Mouse (Mus musculus) heart, postnatal 36 days (tissue): ENCODE results near the gene Aes. TPM values are rescaled to one million over a fixed set of nuclear protein-coding genes. Genes with fewer than 3 reads are reported as not detected.

Experiments
- DNase-seq, 2 experiments: peaks; one replicate each; pipeline ENCODE4 v3.0.0; 2021 to 2022
- intact Hi-C: fragments of 180-260 bp; cut with DNase I; formaldehyde crosslinking; loops from one replicate; pipeline ENCODE4 v1.15.1; 2025
- total RNA-seq, 2 experiments: library from RNA; stranded (reverse); gene quantifications; 2 replicates each; pipeline ENCODE4 v1.2.3; 2021

Gene Aes
- 1,000 to 10,000 TPM in 1 of 2 experiments, 100 to 1,000 TPM in 1; 977 to 1,076 TPM for total RNA-seq

- intact Hi-C loops = no loop called here
- DNase-seq = peak; percentile 86
Observed at GRCm38 (mm10) chr10:81559163-81559626, at the start of gene Aes. TSS of gene Aes (plus strand) at chr10:81559488.

- intact Hi-C loops = no loop called here
- DNase-seq = no peak
Observed at GRCm38 (mm10) chr10:81510246-81510810, 49.0 kb upstream of the Aes start.

- intact Hi-C loops = no loop called here
- DNase-seq = no peak
Observed at GRCm38 (mm10) chr10:81513798-81514197, 45.5 kb upstream of the Aes start.

- intact Hi-C loops = loop anchor here (5.0 kb wide), 1 partner anchor 85 kb away; the partner anchor contains the start of gene Tle6
- no peak for DNase-seq
Observed at GRCm38 (mm10) chr10:81517227-81517626, 42.1 kb upstream of the Aes start.

GRCm38 (mm10) chr10:81518546-81518945 lies 40.7 kb upstream of the Aes start:
- DNase-seq = peak; percentile 66 to 78
- intact Hi-C loops = loop anchor here (2.0 to 5.0 kb wide), 3 partner anchors 20 to 84 kb away; partner anchors contain the start of gene Tle6

- no peak for DNase-seq
- intact Hi-C loops = loop anchor here (2.0 to 5.0 kb wide), 3 partner anchors 19 to 83 kb away; partner anchors contain the start of gene Tle6
Observed at GRCm38 (mm10) chr10:81519227-81519977, 39.9 kb upstream of the Aes start.

- intact Hi-C loops = loop anchor here (2.0 to 5.0 kb wide), 3 partner anchors 19 to 82 kb away; partner anchors contain the start of gene Tle6
- no peak for DNase-seq
Observed at GRCm38 (mm10) chr10:81519978-81520365, 39.3 kb upstream of the Aes start.

- intact Hi-C loops = no loop called here
- no peak for DNase-seq
Observed at GRCm38 (mm10) chr10:81523142-81523541, 36.1 kb upstream of the Aes start.

- intact Hi-C loops = no loop called here
- no peak for DNase-seq
Observed at GRCm38 (mm10) chr10:81523570-81523969, 35.7 kb upstream of the Aes start.

- intact Hi-C loops = no loop called here
- DNase-seq = peak in 1 of 2 experiments; percentile 29
Observed at GRCm38 (mm10) chr10:81524051-81524605, 35.2 kb upstream of the Aes start, which contains the start of gene Gna15. TSS of gene Gna15 (minus strand) at chr10:81524225.

GRCm38 (mm10) chr10:81525017-81525694 lies 34.1 kb upstream of the Aes start:
- DNase-seq = no peak
- intact Hi-C loops = no loop called here

GRCm38 (mm10) chr10:81526779-81527178 lies 32.5 kb upstream of the Aes start:
- DNase-seq = peak; percentile 88 to 96
- intact Hi-C loops = loop anchor here (1.0 kb wide), 1 partner anchor 24 kb away; no protein-coding TSS in a partner anchor

- DNase-seq = no peak
- intact Hi-C loops = no loop called here
Observed at GRCm38 (mm10) chr10:81534826-81535225, 24.5 kb upstream of the Aes start.

- DNase-seq = no peak
- intact Hi-C loops = no loop called here
Observed at GRCm38 (mm10) chr10:81536734-81537133, 22.6 kb upstream of the Aes start.

- no peak for DNase-seq
- intact Hi-C loops = no loop called here
Observed at GRCm38 (mm10) chr10:81537429-81537828, 21.9 kb upstream of the Aes start.

- DNase-seq = no peak
- intact Hi-C loops = loop anchor here (2.0 kb wide), 1 partner anchor 20 kb away; no protein-coding TSS in a partner anchor
Observed at GRCm38 (mm10) chr10:81538321-81539048, 20.8 kb upstream of the Aes start.

GRCm38 (mm10) chr10:81541363-81541762 lies 17.9 kb upstream of the Aes start:
- DNase-seq = no peak
- intact Hi-C loops = loop anchor here (10.0 kb wide), 1 partner anchor 157 kb away; the partner anchor contains the start of genes Dohh, Gm48551 and Gm48552

GRCm38 (mm10) chr10:81541803-81542202 lies 17.5 kb upstream of the Aes start:
- intact Hi-C loops = loop anchor here (10.0 kb wide), 1 partner anchor 157 kb away; the partner anchor contains the start of genes Dohh, Gm48551 and Gm48552
- DNase-seq = peak; percentile 72 to 74

- intact Hi-C loops = loop anchor here (10.0 kb wide), 1 partner anchor 158 kb away; the partner anchor contains the start of genes Dohh, Gm48551 and Gm48552
- DNase-seq = no peak
Observed at GRCm38 (mm10) chr10:81542727-81543460, 16.4 kb upstream of the Aes start.
